Mouse (Mus musculus): ENCODE measurements at regions not wholly inside any gene's neighbourhood (a gene's known extent, or its start where the extent isn't known, plus 50 kb on each side); places are given as distances from the start of the nearest gene placed in this dataset.
"Not testable (repeated sequence)": the region's sequence is repeated elsewhere in the genome, so short reads cannot be mapped to it uniquely, and the experiment has no call there.

DNA sequence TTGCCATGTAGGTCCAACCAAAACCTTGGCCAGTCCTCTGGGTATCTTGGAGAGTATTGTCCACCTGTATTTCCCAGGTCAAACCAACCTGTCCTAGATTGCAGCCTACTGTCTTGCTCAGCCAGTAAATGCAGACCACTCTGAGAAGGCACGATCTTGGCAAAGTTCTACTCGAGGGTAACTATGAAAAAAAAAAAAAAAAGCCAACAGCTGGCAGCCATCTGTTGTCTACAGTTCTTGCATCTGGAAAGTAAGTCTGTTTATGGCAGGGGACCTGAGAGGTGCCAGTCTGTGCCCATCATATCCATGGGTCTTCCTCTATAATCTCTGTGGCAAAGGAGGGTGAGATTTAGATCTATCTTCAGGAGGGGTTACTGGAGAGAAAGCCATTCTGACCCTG, 78.2 kb downstream of the Cxcr4 start:
- Histone ChIP-seq H3K4me3 (ENCODE audit: insufficient read depth, low read depth, low read length) (no peak overlapping the region), H3K36me3 (ENCODE audit: control insufficient read depth, insufficient read depth, low read length) (no peaks in the 10 kb centered on the region), H3K27me3 (replicated peaks; ENCODE audit: control insufficient read depth, insufficient read depth, low read length) (no peaks in the 10 kb centered on the region), H3K4me1 (ENCODE audit: control insufficient read depth, insufficient read depth, low read length) (no peaks in the 10 kb centered on the region), H3K27ac (ENCODE audit: insufficient read depth, low read depth, low read length) (no peak overlapping the region)
- TF ChIP-seq CTCF (conservative IDR thresholded peaks at IDR 0.05; ENCODE audit: insufficient read depth, insufficient read length, low read depth, low read length) (no peak), POLR2A (IDR thresholded peaks at IDR 0.05; ENCODE audit: low read depth, low read length) (no peak)
- no peak for DNase-seq
- 74% methylated on average over 2 of the region's 2 CpGs for WGBS

DNA sequence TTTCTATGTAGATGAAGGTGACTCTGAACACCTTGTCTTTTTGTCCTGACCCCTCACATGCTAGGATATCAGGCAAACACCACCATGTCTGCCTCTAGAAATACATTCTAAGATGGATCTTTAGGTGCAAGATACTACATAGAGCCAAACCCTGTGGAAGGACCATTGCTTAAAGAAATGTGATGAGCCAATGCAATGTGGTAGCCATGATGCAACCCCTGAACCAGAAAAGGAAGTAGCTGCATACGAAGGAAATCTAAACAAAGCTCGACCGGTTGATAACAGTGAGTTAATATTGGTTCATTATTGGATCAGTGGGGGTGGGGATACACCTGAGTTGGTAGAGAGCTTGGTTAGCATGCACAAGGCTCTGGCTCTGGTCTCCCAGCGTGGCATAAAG, 78.9 kb downstream of the Cxcr4 start:
- Histone ChIP-seq H3K4me1 (ENCODE audit: control insufficient read depth, insufficient read depth, low read length) (no peaks in the 10 kb centered on the region), H3K36me3 (ENCODE audit: control insufficient read depth, insufficient read depth, low read length) (no peaks in the 10 kb centered on the region), H3K27me3 (replicated peaks; ENCODE audit: control insufficient read depth, insufficient read depth, low read length) (no peaks in the 10 kb centered on the region), H3K27ac (ENCODE audit: insufficient read depth, low read depth, low read length) (no peak overlapping the region), H3K4me3 (ENCODE audit: insufficient read depth, low read depth, low read length) (no peak overlapping the region)
- DNase-seq: no peak
- 82% methylated on average over 4 of the region's 4 CpGs for WGBS
- TF ChIP-seq POLR2A (IDR thresholded peaks at IDR 0.05; ENCODE audit: low read depth, low read length): no peak
- no peak for TF ChIP-seq CTCF (conservative IDR thresholded peaks at IDR 0.05; ENCODE audit: insufficient read depth, insufficient read length, low read depth, low read length)

DNA sequence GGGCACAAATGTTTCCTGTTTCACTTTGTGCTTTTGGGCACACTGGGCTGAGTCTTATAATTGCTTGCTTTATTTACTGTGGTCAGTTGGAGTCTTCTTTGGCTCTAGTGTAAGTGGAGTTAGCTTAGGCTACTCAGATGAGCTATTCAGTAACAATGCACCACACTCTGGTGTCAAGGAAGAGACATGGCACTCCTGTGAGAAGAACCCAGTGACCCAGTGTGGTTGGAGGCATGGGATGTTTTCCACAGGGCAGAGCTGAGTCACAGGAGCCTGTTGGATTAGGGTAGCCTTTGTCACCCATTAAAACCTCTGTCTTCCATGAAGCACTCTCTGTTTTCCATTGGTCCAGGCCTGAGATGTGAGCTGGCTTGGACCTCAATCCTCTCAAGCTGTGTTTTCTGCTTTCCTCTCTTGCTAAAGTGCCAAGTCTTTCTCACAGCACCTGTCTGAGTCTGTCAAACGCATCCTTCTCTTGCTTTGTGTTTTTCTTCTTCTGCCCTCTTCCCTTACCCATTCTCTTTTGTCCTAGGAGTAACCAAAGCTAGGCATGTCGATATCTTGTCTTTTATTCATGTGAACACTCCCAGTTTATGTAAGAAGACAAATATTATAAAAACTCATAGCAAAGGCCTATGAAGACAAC, 83.2 kb downstream of the Cxcr4 start:
- TF ChIP-seq CTCF (conservative IDR thresholded peaks at IDR 0.05; ENCODE audit: insufficient read depth, insufficient read length, low read depth, low read length): no peak
- no peak for TF ChIP-seq POLR2A (IDR thresholded peaks at IDR 0.05; ENCODE audit: low read depth, low read length)
- H3K36me3 ChIP-seq (ENCODE audit: control insufficient read depth, insufficient read depth, low read length): no peaks in the 10 kb centered on the region
- DNase-seq: no peak
- H3K27me3 ChIP-seq (replicated peaks; ENCODE audit: control insufficient read depth, insufficient read depth, low read length): no peaks in the 10 kb centered on the region
- no peak overlapping the region for H3K4me3 ChIP-seq (ENCODE audit: insufficient read depth, low read depth, low read length)
- WGBS: 92% methylated on average over 2 of the region's 2 CpGs
- H3K4me1 ChIP-seq (ENCODE audit: control insufficient read depth, insufficient read depth, low read length): no peaks in the 10 kb centered on the region
- no peak overlapping the region for H3K27ac ChIP-seq (ENCODE audit: insufficient read depth, low read depth, low read length)

DNA sequence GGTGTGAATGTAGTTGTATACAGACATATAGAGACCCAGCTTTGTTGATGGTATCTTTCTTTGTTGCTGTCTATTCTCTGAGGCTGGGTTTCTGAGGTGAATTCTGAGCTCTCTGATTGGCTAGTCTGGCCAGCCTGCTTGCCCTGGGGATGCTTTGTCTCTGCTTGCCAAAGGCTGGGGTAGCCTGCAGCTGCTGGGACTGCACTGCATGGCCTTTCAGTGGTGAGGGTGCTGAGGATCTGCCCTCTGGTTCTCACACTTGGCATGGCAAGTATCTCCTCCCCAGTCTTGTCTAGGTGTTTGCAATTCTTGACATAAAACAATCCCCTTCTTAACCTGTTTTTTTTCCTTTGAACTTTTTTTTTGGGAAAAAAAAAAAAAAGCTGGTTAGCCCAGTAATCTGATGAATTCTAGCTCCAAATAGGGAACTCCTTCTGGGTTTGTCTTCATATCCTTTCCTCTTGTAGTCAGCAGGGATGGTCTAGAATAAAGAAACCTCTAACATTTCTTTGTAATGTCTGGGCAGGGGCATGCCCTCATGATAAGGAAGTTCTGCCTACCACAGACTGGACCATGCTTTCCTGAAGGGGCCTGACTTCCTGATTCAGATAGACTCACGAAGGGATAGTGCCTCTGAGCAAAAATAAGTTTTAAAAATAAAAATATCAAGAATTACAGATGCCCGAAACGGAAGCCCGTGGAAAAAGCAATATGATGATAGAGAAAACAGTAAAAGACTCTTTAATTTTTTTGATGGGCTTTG, 85.4 kb downstream of the Cxcr4 start:
- no peak for DNase-seq
- Histone ChIP-seq H3K4me3 (ENCODE audit: insufficient read depth, low read depth, low read length) (no peak overlapping the region), H3K27ac (ENCODE audit: insufficient read depth, low read depth, low read length) (no peak overlapping the region), H3K4me1 (ENCODE audit: control insufficient read depth, insufficient read depth, low read length) (no peaks in the 10 kb centered on the region), H3K27me3 (replicated peaks; ENCODE audit: control insufficient read depth, insufficient read depth, low read length) (no peaks in the 10 kb centered on the region), H3K36me3 (ENCODE audit: control insufficient read depth, insufficient read depth, low read length) (no peaks in the 10 kb centered on the region)
- TF ChIP-seq POLR2A (IDR thresholded peaks at IDR 0.05; ENCODE audit: low read depth, low read length) (no peak), CTCF (conservative IDR thresholded peaks at IDR 0.05; ENCODE audit: insufficient read depth, insufficient read length, low read depth, low read length) (no peak)
- WGBS: 85% methylated on average over 4 of the region's 4 CpGs

GRCm38 (mm10) chr1:128504371-128504770, 87.2 kb upstream of the Dars start:
- Histone ChIP-seq H3K4me3 (ENCODE audit: insufficient read depth, low read depth, low read length) (no peak overlapping the region), H3K27me3 (replicated peaks; ENCODE audit: control insufficient read depth, insufficient read depth, low read length) (no peaks in the 10 kb centered on the region), H3K27ac (ENCODE audit: insufficient read depth, low read depth, low read length) (no peak overlapping the region), H3K36me3 (ENCODE audit: control insufficient read depth, insufficient read depth, low read length) (no peaks in the 10 kb centered on the region), H3K4me1 (ENCODE audit: control insufficient read depth, insufficient read depth, low read length) (no peaks in the 10 kb centered on the region)
- TF ChIP-seq POLR2A (IDR thresholded peaks at IDR 0.05; ENCODE audit: low read depth, low read length): no peak
- DNase-seq: no peak
- WGBS: 62% methylated on average over 4 of the region's 4 CpGs

DNA sequence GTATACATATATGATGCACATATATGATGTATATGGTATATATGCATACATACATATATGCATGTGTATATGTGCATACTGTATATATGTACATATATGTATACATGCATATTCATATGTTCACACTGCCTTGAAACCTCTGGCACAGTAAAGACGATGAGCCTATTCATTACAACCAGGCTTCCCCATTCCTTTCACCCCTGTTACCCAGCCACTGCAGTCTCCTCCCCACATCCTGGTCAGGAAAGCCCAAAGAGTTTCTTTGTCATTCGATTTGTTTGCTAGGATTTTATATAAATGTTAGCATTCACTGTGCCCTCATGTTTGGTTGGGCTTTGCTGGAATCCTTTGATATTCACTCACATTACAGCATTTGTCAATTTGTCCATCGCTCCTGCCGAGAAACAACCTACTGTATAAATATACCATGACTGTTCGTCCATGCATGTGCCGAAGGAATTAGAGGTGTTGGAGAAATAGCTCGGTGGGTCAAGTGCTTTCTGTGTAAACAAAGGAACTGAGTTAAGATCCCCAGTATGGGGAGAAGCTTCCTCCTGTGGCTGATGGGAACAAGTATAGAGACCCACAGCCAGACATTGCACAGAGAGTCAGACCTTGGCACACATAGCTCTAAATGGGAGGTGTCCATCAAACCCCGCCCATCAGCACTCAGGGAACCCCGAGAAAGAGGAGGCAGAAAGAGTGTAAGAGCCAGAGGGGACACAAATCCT, 81.0 kb upstream of the Dars start:
- H3K4me3 ChIP-seq (ENCODE audit: insufficient read depth, low read depth, low read length): no peak overlapping the region
- no peaks in the 10 kb centered on the region for H3K36me3 ChIP-seq (ENCODE audit: control insufficient read depth, insufficient read depth, low read length)
- no peak overlapping the region for H3K27ac ChIP-seq (ENCODE audit: insufficient read depth, low read depth, low read length)
- 54% methylated on average over 9 of the region's 9 CpGs for WGBS
- DNase-seq: no peak
- no peak for TF ChIP-seq CTCF (conservative IDR thresholded peaks at IDR 0.05; ENCODE audit: insufficient read depth, insufficient read length, low read depth, low read length)
- no peaks in the 10 kb centered on the region for H3K4me1 ChIP-seq (ENCODE audit: control insufficient read depth, insufficient read depth, low read length)
- H3K27me3 ChIP-seq (replicated peaks; ENCODE audit: control insufficient read depth, insufficient read depth, low read length): no peaks in the 10 kb centered on the region

DNA sequence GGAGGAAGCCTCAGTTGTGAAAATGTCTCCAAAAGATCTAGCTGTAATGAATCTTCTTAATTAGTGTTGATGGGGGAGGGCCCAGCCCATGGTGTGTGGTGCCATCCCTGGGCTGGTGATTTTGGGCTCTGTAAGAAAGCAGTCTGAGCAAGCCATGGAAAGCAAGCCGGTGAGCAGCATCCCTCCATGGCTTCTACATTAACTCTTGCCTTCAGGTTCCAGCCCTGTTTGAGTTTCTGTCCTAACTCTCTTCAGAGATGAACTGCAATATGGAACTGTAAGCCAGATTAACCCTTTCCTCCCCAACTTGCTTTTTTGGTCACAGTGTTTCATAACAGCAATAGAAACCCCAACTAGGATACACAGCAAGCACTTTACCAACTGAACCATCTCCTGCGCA, 75.1 kb upstream of the Dars start:
- WGBS: 97% methylated on average over 2 of the region's 2 CpGs
- Histone ChIP-seq H3K4me3 (ENCODE audit: insufficient read depth, low read depth, low read length) (no peak overlapping the region), H3K36me3 (ENCODE audit: control insufficient read depth, insufficient read depth, low read length) (no peaks in the 10 kb centered on the region), H3K27ac (ENCODE audit: insufficient read depth, low read depth, low read length) (no peak overlapping the region), H3K27me3 (replicated peaks; ENCODE audit: control insufficient read depth, insufficient read depth, low read length) (no peaks in the 10 kb centered on the region), H3K4me1 (ENCODE audit: control insufficient read depth, insufficient read depth, low read length) (no peaks in the 10 kb centered on the region)
- TF ChIP-seq CTCF (conservative IDR thresholded peaks at IDR 0.05; ENCODE audit: insufficient read depth, insufficient read length, low read depth, low read length) (no peak), POLR2A (IDR thresholded peaks at IDR 0.05; ENCODE audit: low read depth, low read length) (no peak)
- DNase-seq: no peak

- not testable (repeated sequence) for H3K36me3 ChIP-seq (ENCODE audit: control insufficient read depth, insufficient read depth, low read length); H3K27ac ChIP-seq (ENCODE audit: insufficient read depth, low read depth, low read length); DNase-seq; H3K4me1 ChIP-seq (ENCODE audit: control insufficient read depth, insufficient read depth, low read length); H3K27me3 ChIP-seq (replicated peaks; ENCODE audit: control insufficient read depth, insufficient read depth, low read length); H3K4me3 ChIP-seq (ENCODE audit: insufficient read depth, low read depth, low read length)
- WGBS: 48% methylated on average over 4 of the region's 4 CpGs
Measured at GRCm38 (mm10) chr1:128487181-128487580, 70.0 kb upstream of the Dars start.

All from kidney, adult 2 months (tissue).